Mouse (Mus musculus): ENCODE data around the gene Ubb. TPM values are rescaled to one million over a fixed set of nuclear protein-coding genes. Genes with fewer than 3 reads are reported as not detected.

The Ubb gene
- polyA plus RNA-seq, 1 experiment from 2014 or later, result 1,519 TPM

GRCm38 (mm10) chr11:62591026-62591425 lies 40.1 kb downstream of the Ubb start:
- WGBS (ENCODE audit: insufficient replicate concordance), result 78% methylated on average over 2 of the region's 2 CpGs
- no peaks in the 10 kb centered on the region for H3K27me3 ChIP-seq
- no peak overlapping the region for H3K9ac ChIP-seq
- H3K4me3 ChIP-seq (replicated peaks), result no peak overlapping the region
- ATAC-seq (ENCODE audit: low read depth) (no peak), DNase-seq (no peak)
- H3K36me3 ChIP-seq, result peaks cover 9% of the 10 kb centered on the region
- no peak overlapping the region for H3K4me2 ChIP-seq
- H3K9me3 ChIP-seq (replicated peaks), result no peaks in the 10 kb centered on the region
- peaks cover 6% of the 10 kb centered on the region for H3K4me1 ChIP-seq (replicated peaks)
- no peak overlapping the region for H3K27ac ChIP-seq

DNA sequence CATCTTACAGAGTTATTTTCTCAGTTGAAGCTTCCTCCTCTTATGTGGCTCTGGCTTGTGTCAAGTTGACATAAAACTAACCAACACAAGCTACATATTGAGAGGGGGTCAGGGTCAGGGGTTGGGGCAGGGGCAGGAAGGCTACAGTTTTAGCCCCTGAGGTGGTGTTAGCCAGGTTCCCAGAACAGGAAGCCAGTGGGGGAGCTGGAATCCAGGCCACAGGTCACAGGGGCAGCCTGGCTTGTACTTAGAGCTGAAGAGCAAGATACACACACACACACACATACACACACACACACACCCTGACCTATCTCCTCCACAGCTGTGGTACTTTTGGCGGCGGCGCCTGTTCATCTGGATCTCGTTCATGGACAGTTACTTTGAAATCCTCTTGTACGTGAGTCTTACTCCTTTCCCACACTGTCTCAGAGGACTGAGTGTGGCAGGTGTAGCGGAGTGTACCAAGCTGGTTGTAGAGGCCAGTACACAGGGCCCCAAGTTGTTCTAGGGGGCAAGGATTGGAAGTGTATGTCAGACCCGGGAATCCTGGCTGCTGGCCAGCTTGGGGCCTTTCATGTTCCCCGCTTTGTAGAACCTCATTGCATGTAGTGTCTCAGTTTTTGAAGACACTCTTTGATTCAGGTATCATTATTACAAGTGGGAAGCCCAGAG lies 41.1 kb downstream of the Ubb start:
- no peaks in the 10 kb centered on the region for H3K27me3 ChIP-seq
- peaks cover 13% of the 10 kb centered on the region for H3K36me3 ChIP-seq
- H3K9ac ChIP-seq, result no peak overlapping the region
- WGBS (ENCODE audit: insufficient replicate concordance), result 76% methylated on average over 8 of the region's 8 CpGs
- no peak overlapping the region for H3K27ac ChIP-seq
- H3K4me1 ChIP-seq (replicated peaks), result peaks cover 3% of the 10 kb centered on the region; the same call in 1 of the 2 replicates
- no peak overlapping the region for H3K4me2 ChIP-seq
- ATAC-seq (ENCODE audit: low read depth), result peak; percentile 53
- H3K9me3 ChIP-seq (replicated peaks), result no peaks in the 10 kb centered on the region
- no peak overlapping the region for H3K4me3 ChIP-seq (replicated peaks)
- no peak for DNase-seq

DNA sequence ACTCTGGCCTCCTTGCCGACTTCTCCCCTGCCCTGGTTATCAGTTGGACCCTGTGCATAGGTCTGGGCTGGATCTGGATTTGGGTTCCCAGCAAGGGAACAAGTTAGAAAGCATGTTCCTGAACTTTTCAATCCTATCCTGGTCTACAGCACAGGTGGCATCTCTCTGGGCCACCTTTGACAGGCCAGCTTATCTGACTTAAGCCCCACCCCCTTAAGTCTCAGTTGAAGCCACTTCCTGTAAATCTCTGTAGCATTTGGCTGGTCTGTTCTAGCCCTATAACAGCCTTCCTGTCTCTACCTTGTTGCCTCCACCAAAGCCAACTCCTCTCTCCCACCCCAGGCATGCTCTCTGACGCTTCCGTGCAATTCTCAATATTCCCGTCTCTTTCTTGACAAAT lies 47.6 kb downstream of the Ubb start:
- no peak for ATAC-seq (ENCODE audit: low read depth)
- H3K4me3 ChIP-seq (replicated peaks), result no peak overlapping the region
- H3K27ac ChIP-seq, result no peak overlapping the region
- H3K9me3 ChIP-seq (replicated peaks), result no peaks in the 10 kb centered on the region
- H3K4me1 ChIP-seq (replicated peaks), result peaks cover 18% of the 10 kb centered on the region
- H3K9ac ChIP-seq, result no peak overlapping the region
- no peaks in the 10 kb centered on the region for H3K27me3 ChIP-seq
- DNase-seq, result no peak
- H3K36me3 ChIP-seq, result peaks cover 9% of the 10 kb centered on the region
- no peak overlapping the region for H3K4me2 ChIP-seq
- WGBS (ENCODE audit: insufficient replicate concordance), result 73% methylated on average over 4 of the region's 4 CpGs

DNA sequence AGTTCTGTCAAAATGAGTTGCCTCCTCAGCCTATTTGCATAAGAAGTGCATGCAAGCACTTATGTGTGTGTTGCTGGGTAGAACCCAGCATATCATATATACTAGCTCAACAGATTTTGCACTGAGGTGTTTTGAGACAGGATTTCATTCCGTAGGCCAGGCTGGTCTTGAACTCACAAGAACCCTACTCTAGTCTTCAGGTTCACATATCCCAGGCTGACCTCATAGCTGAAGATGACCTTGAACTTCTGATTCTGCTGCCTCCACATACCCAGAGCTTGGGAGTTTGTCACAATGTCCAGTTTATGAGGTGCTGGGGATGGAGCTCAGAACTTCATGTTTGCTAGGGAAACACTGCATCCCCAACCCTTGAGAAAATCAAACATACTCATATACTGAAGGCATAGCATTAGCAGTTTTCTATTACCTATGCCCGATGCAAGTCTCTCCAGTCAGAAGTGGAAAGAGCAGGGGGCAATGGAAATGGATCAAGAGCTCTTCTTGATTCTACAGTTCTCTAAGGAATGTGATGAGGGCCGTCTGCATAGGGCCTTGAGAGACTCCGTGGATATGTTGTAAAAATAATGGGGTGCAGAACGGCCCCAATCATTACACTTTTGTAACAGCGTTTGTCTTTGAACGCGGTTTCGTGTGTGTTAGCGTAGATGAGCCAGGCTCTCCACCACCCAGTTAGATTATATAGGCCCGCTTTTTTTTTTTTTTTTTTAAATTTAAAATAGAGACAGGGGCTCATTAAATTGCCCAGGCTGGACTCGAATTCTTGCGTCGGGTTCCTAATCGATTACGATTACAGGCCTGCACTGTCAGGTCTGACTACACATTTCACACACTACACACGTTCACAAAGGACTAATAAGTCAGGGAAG lies 51.0 kb downstream of the Ubb start:
- no peak for ATAC-seq (ENCODE audit: low read depth)
- no peaks in the 10 kb centered on the region for H3K27me3 ChIP-seq
- no peaks in the 10 kb centered on the region for H3K9me3 ChIP-seq (replicated peaks)
- peak overlapping the region; percentile 95 for H3K27ac ChIP-seq
- 11% methylated on average over 17 of the region's 17 CpGs for WGBS (ENCODE audit: insufficient replicate concordance)
- peak overlapping the region; percentile 77 for H3K4me2 ChIP-seq
- H3K4me1 ChIP-seq (replicated peaks), result peaks cover 40% of the 10 kb centered on the region
- no peak for DNase-seq
- peak overlapping the region; percentile 82 for H3K4me3 ChIP-seq (replicated peaks)
- peaks cover 40% of the 10 kb centered on the region for H3K36me3 ChIP-seq
- peak overlapping the region; percentile 93 for H3K9ac ChIP-seq

Other genes with a start within 250 kb of the Ubb start
- 5.4 and 6.2 TPM in 2 replicates for gene Pigl, start 92.7 kb upstream of the Ubb start, polyA plus RNA-seq (2015; fragmentation: Nextera tagmentation; extraction: Ambion mirVana)
- gene Ncor1, start 92.6 kb upstream of the Ubb start, polyA plus RNA-seq (2015; fragmentation: Nextera tagmentation; extraction: Ambion mirVana), result 76.6 and 79.2 TPM in 2 replicates
- 17.8 and 19.6 TPM in 2 replicates for gene Cenpv, start 11.9 kb upstream of the Ubb start, polyA plus RNA-seq (2015; fragmentation: Nextera tagmentation; extraction: Ambion mirVana)
- gene Trpv2, start 23.3 kb downstream of the Ubb start, polyA plus RNA-seq (2015; fragmentation: Nextera tagmentation; extraction: Ambion mirVana), result 6.6 and 7.2 TPM in 2 replicates
- gene Lrrc75a, start 97.4 kb downstream of the Ubb start, polyA plus RNA-seq (2015; fragmentation: Nextera tagmentation; extraction: Ambion mirVana), result 1.3 and 1.4 TPM in 2 replicates
- gene Mmgt2, start 97.5 kb downstream of the Ubb start, polyA plus RNA-seq (2015; fragmentation: Nextera tagmentation; extraction: Ambion mirVana), result 12.2 and 12.3 TPM in 2 replicates
- gene Zfp287, start 180.7 kb downstream of the Ubb start, polyA plus RNA-seq (2015; fragmentation: Nextera tagmentation; extraction: Ambion mirVana), result 0.47 and 0.57 TPM in 2 replicates
- gene Gm10428, start 201.9 kb downstream of the Ubb start, polyA plus RNA-seq (2015; fragmentation: Nextera tagmentation; extraction: Ambion mirVana), result not detected in 2 replicates
- gene Zfp286, start 238.3 kb downstream of the Ubb start, polyA plus RNA-seq (2015; fragmentation: Nextera tagmentation; extraction: Ambion mirVana), result 1.8 and 2.1 TPM in 2 replicates